Mouse (Mus musculus) liver, postnatal 0 days (tissue): ENCODE results near the gene Hoxa13. TPM values are rescaled to one million over a fixed set of nuclear protein-coding genes. Genes with fewer than 3 reads are reported as not detected.
A peak's percentile ranks its signal among the peaks of the same experiment; 100 is the strongest.

Experiments
- ATAC-seq: fragments of 200-750 bp; cut with Nextera tagmentation; 2 replicates; pipeline ENCODE4 v1.8.0; 2017; ENCODE audit warnings: mild to moderate bottlenecking, moderate library complexity
- DNase-seq: peaks from one replicate; pipeline ENCODE4 v3.0.0-alpha.2; 2016
- H3K27ac ChIP-seq: fragments of 300-500 bp; sonication (generic); 2 replicates; pipeline ENCODE4 v1.5.1; 2014; ENCODE audit warnings: antibody characterized with exemption, moderate library complexity, mild to moderate bottlenecking, low read depth
- H3K27me3 ChIP-seq: fragments of 300-500 bp; sonication (generic); 2 replicates; pipeline ENCODE4 v1.6.1; 2014; ENCODE audit warnings: low read length, control low read depth, mixed read lengths; ENCODE audit not compliant: insufficient read depth
- H3K36me3 ChIP-seq: fragments of 300-500 bp; sonication (generic); replicated peaks from 2 replicates; pipeline ENCODE4 v1.6.1; 2014; ENCODE audit warnings: mild to moderate bottlenecking, control low read depth, low read length, moderate library complexity, mixed read lengths; ENCODE audit not compliant: insufficient read depth
- H3K4me1 ChIP-seq: fragments of 300-500 bp; sonication (generic); 2 replicates; pipeline ENCODE4 v1.6.1; 2014; ENCODE audit warnings: antibody characterized with exemption, mild to moderate bottlenecking, control low read depth; ENCODE audit not compliant: insufficient read depth
- H3K4me2 ChIP-seq: fragments of 300-500 bp; sonication (generic); 2 replicates; pipeline ENCODE4 v1.6.1; 2014; ENCODE audit warnings: low read depth, mild to moderate bottlenecking, low read length, moderate library complexity, mixed read lengths
- H3K4me3 ChIP-seq: fragments of 300-500 bp; sonication (generic); 2 replicates; pipeline ENCODE4 v1.5.1; 2014; ENCODE audit warnings: low read depth, low read length
- H3K9ac ChIP-seq: fragments of 300-500 bp; sonication (generic); replicated peaks from 2 replicates; pipeline ENCODE4 v1.6.1; 2014; ENCODE audit warnings: mild to moderate bottlenecking, moderate library complexity
- H3K9me3 ChIP-seq: fragments of 300-500 bp; sonication (generic); 2 replicates; pipeline ENCODE4 v1.6.1; 2016; ENCODE audit warnings: mild to moderate bottlenecking, control low read depth, low read length, mixed read lengths
- CTCF ChIP-seq: sonication (generic); IDR thresholded peaks from 2 replicates; pipeline ENCODE4 v1.5.1; 2016; ENCODE audit warnings: antibody characterized with exemption, low read depth
- EP300 ChIP-seq: IDR thresholded peaks from 2 replicates; pipeline ENCODE4 v1.6.1; 2016; ENCODE audit warnings: antibody characterized with exemption, low read depth, mild to moderate bottlenecking
- WGBS: fragments of 180-500 bp; shearing (Covaris S2); extraction: QIAGEN DNeasy Blood & Tissue Kit; methylation state at CpG from one replicate; pipeline ENCODE4 v1.1.7; 2014; ENCODE audit not compliant: insufficient replicate concordance; 5-methylcytosine and 5-hydroxymethylcytosine counted together
- polyA plus RNA-seq: library from polyadenylated mRNA; unstranded; fragments of >200 nt; fragmentation: Nextera tagmentation; extraction: Ambion mirVana; gene quantifications from 2 replicates; pipeline ENCODE4 v1.2.1, GENCODE M21; 2015

Gene Hoxa13
- polyA plus RNA-seq, 1 experiment from 2014 or later, result not detected

- peaks cover 8% of the 10 kb centered on the region for H3K4me1 ChIP-seq
- H3K9me3 ChIP-seq, result no peaks in the 10 kb centered on the region
- under 1% methylated on average over 71 of the region's 71 CpGs for WGBS
- TF ChIP-seq EP300, result no peak
- TF ChIP-seq CTCF, result no peak
- ATAC-seq (no peak), DNase-seq (no peak)
- H3K27ac ChIP-seq, result no peak overlapping the region
- H3K27me3 ChIP-seq, result peaks cover 100% of the 10 kb centered on the region
- no peak overlapping the region for H3K4me2 ChIP-seq
- no peak overlapping the region for H3K9ac ChIP-seq
- H3K36me3 ChIP-seq, result no peaks in the 10 kb centered on the region
- H3K4me3 ChIP-seq, result peak overlapping the region; percentile 22
Observed at GRCm38 (mm10) chr6:52245040-52245756, 15.5 kb downstream of the Hoxa13 start.

GRCm38 (mm10) chr6:52244471-52245039 lies 16.1 kb downstream of the Hoxa13 start:
- TF ChIP-seq EP300 (no peak), CTCF (no peak)
- peaks cover 100% of the 10 kb centered on the region for H3K27me3 ChIP-seq
- no peak overlapping the region for H3K27ac ChIP-seq
- DNase-seq (no peak), ATAC-seq (no peak)
- peaks cover 8% of the 10 kb centered on the region for H3K4me1 ChIP-seq
- no peaks in the 10 kb centered on the region for H3K9me3 ChIP-seq
- H3K9ac ChIP-seq, result no peak overlapping the region
- H3K4me2 ChIP-seq, result no peak overlapping the region
- WGBS, result 2% methylated on average over 23 of the region's 23 CpGs
- H3K36me3 ChIP-seq, result no peaks in the 10 kb centered on the region
- H3K4me3 ChIP-seq, result peak overlapping the region; percentile 22; the same call in 1 of the 2 replicates

DNA sequence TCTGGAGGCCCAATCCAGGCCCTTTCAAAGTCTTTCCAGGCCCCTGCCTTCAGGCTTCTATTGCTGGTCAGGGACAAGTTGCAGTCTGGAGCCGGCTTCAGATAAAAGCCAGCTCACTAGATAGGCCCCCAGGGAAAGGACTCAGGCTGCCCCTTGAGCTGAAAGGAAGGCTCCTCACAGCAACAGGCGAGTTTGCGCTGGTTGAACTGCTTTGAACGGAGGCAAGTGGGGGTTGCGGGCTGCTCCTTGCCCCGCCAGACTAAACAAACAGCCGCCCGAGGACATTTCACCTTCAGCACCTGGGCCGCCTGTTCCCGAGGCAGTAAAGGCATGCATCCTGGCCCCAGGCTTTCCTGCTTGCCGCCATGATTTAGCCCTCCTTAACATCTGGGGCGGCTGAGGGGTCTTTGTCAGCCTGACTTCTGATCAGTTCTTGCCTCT lies 17.0 kb downstream of the Hoxa13 start:
- no peak for ATAC-seq
- no peak for TF ChIP-seq EP300
- no peak for TF ChIP-seq CTCF
- H3K4me2 ChIP-seq, result no peak overlapping the region
- no peak overlapping the region for H3K4me3 ChIP-seq
- H3K27ac ChIP-seq, result no peak overlapping the region
- 4% methylated on average over 12 of the region's 12 CpGs for WGBS
- DNase-seq, result no peak
- H3K9ac ChIP-seq, result no peak overlapping the region
- H3K4me1 ChIP-seq, result peaks cover 8% of the 10 kb centered on the region
- H3K9me3 ChIP-seq, result no peaks in the 10 kb centered on the region
- H3K36me3 ChIP-seq, result no peaks in the 10 kb centered on the region
- H3K27me3 ChIP-seq, result peaks cover 100% of the 10 kb centered on the region

DNA sequence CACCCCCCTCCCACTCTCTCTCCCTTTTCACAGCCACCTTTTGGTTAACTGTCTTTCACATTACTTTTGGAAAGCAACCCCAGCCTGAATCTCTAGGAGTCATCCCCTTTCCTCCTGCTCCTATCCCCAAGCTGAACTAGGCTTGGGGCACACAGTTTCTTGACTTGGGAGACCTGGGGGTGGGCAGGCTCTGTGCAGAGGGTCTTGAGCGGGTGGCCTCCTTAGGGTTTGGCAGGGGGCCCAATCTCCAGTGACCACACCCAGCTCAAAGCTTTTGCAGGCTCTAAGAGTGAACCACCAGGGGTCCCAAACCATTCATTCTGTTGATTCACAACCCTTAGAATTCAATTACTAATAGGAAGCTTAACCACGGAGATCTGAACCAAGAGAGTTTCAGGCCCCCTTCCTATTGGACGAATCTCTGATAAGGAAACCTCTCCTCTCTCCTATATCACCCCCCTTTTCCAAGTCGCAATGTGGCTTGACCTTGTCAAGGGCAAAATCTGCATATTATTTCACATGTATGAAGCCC lies 17.8 kb downstream of the Hoxa13 start:
- H3K4me3 ChIP-seq, result no peak overlapping the region
- peaks cover 100% of the 10 kb centered on the region for H3K27me3 ChIP-seq
- peaks cover 8% of the 10 kb centered on the region for H3K4me1 ChIP-seq
- TF ChIP-seq EP300 (no peak), CTCF (no peak)
- no peak overlapping the region for H3K4me2 ChIP-seq
- WGBS, result 7% methylated on average over 4 of the region's 4 CpGs
- H3K9ac ChIP-seq, result no peak overlapping the region
- DNase-seq (no peak), ATAC-seq (no peak)
- H3K9me3 ChIP-seq, result no peaks in the 10 kb centered on the region
- H3K36me3 ChIP-seq, result no peaks in the 10 kb centered on the region
- H3K27ac ChIP-seq, result no peak overlapping the region

- no peaks in the 10 kb centered on the region for H3K36me3 ChIP-seq
- no peak overlapping the region for H3K4me2 ChIP-seq
- TF ChIP-seq EP300 (no peak), CTCF (no peak)
- ATAC-seq (no peak), DNase-seq (no peak)
- no peak overlapping the region for H3K27ac ChIP-seq
- peaks cover 6% of the 10 kb centered on the region for H3K4me1 ChIP-seq
- H3K9me3 ChIP-seq, result no peaks in the 10 kb centered on the region
- no peak overlapping the region for H3K9ac ChIP-seq
- H3K27me3 ChIP-seq, result peaks cover 100% of the 10 kb centered on the region
- 4% methylated on average over 9 of the region's 9 CpGs for WGBS
- H3K4me3 ChIP-seq, result no peak overlapping the region
Observed at GRCm38 (mm10) chr6:52241001-52241621, 19.6 kb downstream of the Hoxa13 start.

DNA sequence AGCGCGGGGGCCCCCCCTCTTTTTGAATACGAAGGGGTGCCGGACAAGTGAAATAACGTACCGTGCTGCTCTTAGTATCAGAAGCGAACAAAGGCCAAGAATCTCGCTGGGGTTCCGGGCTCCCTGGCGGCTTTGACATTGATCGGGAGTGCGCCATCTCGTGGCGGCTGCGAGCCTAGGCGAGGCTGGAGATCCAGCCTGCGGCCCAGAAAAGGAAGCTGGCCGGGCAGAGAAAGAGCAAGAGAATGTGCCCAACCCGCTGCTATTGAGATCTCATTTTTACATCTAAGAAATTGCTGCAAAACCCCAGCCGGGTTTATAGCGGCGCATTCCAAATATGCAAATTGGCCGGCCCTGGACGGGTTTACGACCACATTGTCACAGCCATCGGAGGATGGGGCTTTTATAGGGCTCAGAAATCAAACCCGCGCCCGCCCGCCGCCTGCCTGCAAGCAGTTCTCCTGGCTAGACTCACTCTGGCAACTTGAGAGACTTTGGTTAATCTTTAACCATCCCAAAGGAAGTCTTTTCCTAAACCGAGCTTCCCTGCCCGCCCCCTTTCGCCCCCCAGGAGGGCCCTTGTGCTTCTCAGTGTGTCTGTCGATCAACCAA lies 20.2 kb downstream of the Hoxa13 start, which contains the start of gene Hoxa10:
Hoxa10 (minus strand) TSS at position 466 of the 612 bp plus-strand sequence.
- Histone ChIP-seq H3K4me1 (peaks cover 4% of the 10 kb centered on the region), H3K9me3 (no peaks in the 10 kb centered on the region), H3K9ac (no peak within 1 kb of the TSS), H3K36me3 (no peaks in the 10 kb centered on the region), H3K4me3 (peak within 1 kb of the TSS; percentile 10; the same call in 1 of the 2 replicates), H3K27me3 (peaks cover 100% of the 10 kb centered on the region), H3K27ac (no peak within 1 kb of the TSS), H3K4me2 (peak within 1 kb of the TSS; percentile 20)
- peak; percentile 83 for DNase-seq
- 5% methylated on average over 35 of the region's 35 CpGs for WGBS
- no peak for ATAC-seq
- TF ChIP-seq CTCF (peak; percentile 70), EP300 (no peak)
